Mouse (Mus musculus): ENCODE measurements around the gene Lrig2. TPM values are rescaled to one million over a fixed set of nuclear protein-coding genes. Genes with fewer than 3 reads are reported as not detected.

Lrig2 gene
- total and polyA plus RNA-seq, 2 experiments from 2014 or later, result 20.2 to 50.1 TPM

DNA sequence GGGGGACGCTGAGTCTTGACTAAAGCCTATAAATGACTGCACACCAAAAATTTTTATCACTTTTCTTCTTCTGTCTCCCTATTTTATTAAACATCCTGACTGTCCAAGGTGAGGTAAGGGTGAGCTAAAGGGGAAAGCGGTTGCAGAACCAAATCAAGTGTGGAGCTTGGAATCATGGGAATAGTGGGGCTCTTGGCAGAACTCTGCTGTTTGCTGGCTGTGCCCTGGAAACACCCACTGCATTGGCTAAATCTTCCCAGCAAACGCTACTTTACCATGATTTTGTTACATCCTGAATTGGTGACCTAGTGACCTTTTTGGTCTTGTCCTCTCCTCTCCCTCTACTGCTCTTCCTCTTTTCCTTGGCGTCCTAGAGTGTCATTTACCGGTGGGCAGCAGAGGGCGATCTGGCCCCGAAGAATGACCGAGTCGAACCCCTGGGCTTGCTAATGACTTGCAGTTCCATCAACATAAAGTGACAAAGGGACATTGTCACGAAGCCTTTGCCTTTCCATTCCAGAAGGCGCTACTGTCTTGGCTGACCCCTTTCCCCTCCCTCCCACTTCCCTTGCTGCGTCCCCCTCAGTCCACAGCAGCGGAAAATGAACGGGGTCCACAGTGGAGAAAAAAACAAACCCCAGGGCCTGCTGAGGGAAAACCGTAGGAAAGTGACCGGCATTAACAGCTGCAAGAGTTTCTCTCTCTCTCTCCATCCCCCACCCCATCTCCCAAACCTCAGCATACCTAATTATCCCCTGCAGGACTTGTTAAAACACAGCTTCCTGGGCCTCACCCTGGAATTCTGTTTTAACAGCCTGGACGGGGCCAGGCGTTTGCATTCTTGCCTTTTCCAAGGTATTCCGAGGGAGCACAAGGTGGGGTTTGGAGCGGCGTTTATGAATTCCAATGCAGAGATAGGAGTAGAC, 29.7 kb upstream of the Lrig2 start:
- Histone ChIP-seq H3K9me3 (ENCODE audit: low read length) (no peaks in the 10 kb centered on the region), H3K27me3 (ENCODE audit: insufficient read depth, low read length) (no peaks in the 10 kb centered on the region), H3K4me3 (ENCODE audit: low read depth, low read length) (0 out of 2 replicates have a peak overlapping the region, but pooled peaks have one; percentile 13), H3K27ac (ENCODE audit: low read depth, low read length) (no peak overlapping the region), H3K9ac (replicated peaks; ENCODE audit: low read length, poor library complexity, severe bottlenecking) (no peak overlapping the region; the same call in 1 of the 2 replicates), H3K36me3 (ENCODE audit: insufficient read depth, low read length) (no peaks in the 10 kb centered on the region), H3K4me2 (ENCODE audit: low read depth, low read length, poor library complexity, severe bottlenecking) (peak overlapping the region; percentile 45), H3K4me1 (ENCODE audit: insufficient read depth, low read length) (peaks cover 3% of the 10 kb centered on the region; the same call in 1 of the 2 replicates)
- DNase-seq (ENCODE audit: low spot score), result peak; percentile 78
- WGBS, result 10% methylated on average over 21 of the region's 21 CpGs
- peak; percentile 84 for TF ChIP-seq CTCF (IDR thresholded peaks at IDR 0.05)
- ATAC-seq (ENCODE audit: low FRiP score), result peak; percentile 69

DNA sequence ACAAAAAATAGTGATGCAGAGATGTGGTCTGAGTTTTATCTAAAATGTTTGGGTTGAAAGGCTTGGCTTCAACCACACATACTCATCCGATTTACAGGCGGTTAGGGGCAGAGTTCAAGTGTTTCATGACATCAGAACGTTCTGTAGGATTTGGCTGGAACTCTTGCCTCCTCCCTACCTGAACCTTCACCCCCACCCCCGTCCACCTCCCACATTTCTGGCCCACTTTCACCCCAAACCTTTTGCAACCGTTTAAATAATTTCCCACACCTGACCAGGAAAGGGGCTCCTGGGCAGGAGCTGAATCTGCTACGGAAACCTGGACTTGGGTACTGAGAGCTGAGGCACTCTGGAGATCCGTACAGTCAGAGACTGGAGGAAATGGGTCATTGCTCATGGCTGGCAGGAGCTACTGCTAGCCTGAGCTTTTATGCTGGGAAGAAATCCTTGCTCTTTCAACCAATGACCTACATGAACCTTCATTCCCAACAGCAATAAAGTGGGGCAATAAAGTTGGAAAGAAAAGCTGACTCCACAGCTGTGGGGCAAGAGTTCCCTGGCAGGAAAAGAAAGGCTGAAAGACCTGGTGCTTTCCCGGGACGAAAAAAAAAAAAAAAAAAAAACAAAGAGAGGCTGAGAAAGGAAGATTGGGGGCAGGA, 28.9 kb upstream of the Lrig2 start:
- Histone ChIP-seq H3K4me2 (ENCODE audit: low read depth, low read length, poor library complexity, severe bottlenecking) (no peak overlapping the region), H3K4me1 (ENCODE audit: insufficient read depth, low read length) (peaks cover 3% of the 10 kb centered on the region; the same call in 1 of the 2 replicates), H3K27me3 (ENCODE audit: insufficient read depth, low read length) (no peaks in the 10 kb centered on the region), H3K4me3 (ENCODE audit: low read depth, low read length) (no peak overlapping the region), H3K9me3 (ENCODE audit: low read length) (no peaks in the 10 kb centered on the region), H3K36me3 (ENCODE audit: insufficient read depth, low read length) (no peaks in the 10 kb centered on the region), H3K9ac (replicated peaks; ENCODE audit: low read length, poor library complexity, severe bottlenecking) (no peak overlapping the region), H3K27ac (ENCODE audit: low read depth, low read length) (no peak overlapping the region)
- DNase-seq (ENCODE audit: low spot score) (no peak), ATAC-seq (ENCODE audit: low FRiP score) (no peak)
- WGBS, result 69% methylated on average over 9 of the region's 9 CpGs
- TF ChIP-seq CTCF (IDR thresholded peaks at IDR 0.05), result no peak

DNA sequence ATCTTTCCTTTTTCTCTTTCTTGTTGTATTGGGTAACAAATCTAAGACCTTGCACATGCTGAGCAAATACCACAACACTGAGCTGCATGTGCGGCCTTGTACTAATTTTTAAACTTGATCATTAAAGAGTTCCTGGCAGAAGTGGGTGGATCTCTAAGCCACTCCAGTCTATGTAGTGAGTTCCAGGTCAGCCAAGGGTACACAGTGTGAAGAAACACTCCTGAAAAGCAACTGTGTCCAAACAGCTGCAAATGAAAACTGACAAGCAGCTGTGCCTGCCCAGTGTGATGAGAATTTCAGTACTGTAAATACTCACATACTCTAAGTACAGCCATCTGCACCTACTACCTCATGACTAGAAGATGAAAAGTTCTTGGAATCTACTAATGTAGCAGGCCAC, 21.5 kb upstream of the Lrig2 start:
- no peaks in the 10 kb centered on the region for H3K4me1 ChIP-seq (ENCODE audit: insufficient read depth, low read length)
- no peak for DNase-seq (ENCODE audit: low spot score)
- 94% methylated on average over 1 of the region's 1 CpGs for whole genome bisulfite sequencing

DNA sequence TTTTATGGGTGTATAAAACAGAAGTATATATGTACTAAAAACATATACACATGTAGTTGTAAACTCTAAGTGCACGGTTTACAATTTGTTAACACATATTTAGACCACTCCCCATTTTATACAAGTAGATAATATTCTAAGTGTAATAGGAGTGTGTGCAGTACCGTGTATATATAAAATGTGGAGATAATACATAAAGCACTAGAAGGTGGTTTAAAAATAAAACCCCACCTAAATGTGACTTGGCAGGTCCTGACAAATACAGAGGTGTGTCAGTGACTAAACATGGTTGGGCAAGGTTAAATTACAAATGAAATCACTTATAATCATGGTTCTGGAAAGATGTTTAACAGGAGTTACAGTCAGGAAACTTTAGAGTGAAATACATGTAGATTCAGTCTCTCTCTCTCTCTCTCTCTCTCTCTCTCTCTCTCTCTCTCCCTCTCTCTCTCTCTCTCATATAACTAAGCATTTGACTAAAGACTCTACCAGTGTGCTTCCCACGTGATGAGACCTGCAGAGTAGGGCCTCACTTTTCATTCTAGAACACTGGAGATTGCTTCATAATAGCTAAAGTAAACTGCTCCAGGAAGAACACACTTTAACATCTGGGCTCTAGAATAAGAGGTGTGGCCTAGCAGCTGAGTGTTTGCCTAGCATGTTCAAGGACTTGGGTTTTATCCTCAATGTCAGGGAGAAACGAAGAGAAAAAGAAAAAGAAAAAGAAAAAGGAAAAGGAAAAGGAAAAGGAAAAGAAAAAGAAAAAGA, 14.6 kb upstream of the Lrig2 start:
- Histone ChIP-seq H3K36me3 (ENCODE audit: insufficient read depth, low read length) (no peaks in the 10 kb centered on the region), H3K27me3 (ENCODE audit: insufficient read depth, low read length) (no peaks in the 10 kb centered on the region), H3K4me1 (ENCODE audit: insufficient read depth, low read length) (no peaks in the 10 kb centered on the region), H3K27ac (ENCODE audit: low read depth, low read length) (no peak overlapping the region), H3K4me2 (ENCODE audit: low read depth, low read length, poor library complexity, severe bottlenecking) (no peak overlapping the region), H3K9ac (replicated peaks; ENCODE audit: low read length, poor library complexity, severe bottlenecking) (no peak overlapping the region), H3K4me3 (ENCODE audit: low read depth, low read length) (no peak overlapping the region), H3K9me3 (ENCODE audit: low read length) (no peaks in the 10 kb centered on the region)
- DNase-seq (ENCODE audit: low spot score), result no peak
- WGBS, result 80% methylated on average over 4 of the region's 4 CpGs
- no peak for TF ChIP-seq CTCF (IDR thresholded peaks at IDR 0.05)
- no peak for ATAC-seq (ENCODE audit: low FRiP score)

More for the DNA sequence above, 21.5 kb upstream of the Lrig2 start:
- Histone ChIP-seq H3K9me3 (ENCODE audit: low read length) (no peaks in the 10 kb centered on the region), H3K36me3 (ENCODE audit: insufficient read depth, low read length) (no peaks in the 10 kb centered on the region), H3K4me3 (ENCODE audit: low read depth, low read length) (no peak overlapping the region), H3K4me2 (ENCODE audit: low read depth, low read length, poor library complexity, severe bottlenecking) (no peak overlapping the region), H3K27me3 (ENCODE audit: insufficient read depth, low read length) (no peaks in the 10 kb centered on the region), H3K9ac (replicated peaks; ENCODE audit: low read length, poor library complexity, severe bottlenecking) (no peak overlapping the region), H3K27ac (ENCODE audit: low read depth, low read length) (no peak overlapping the region)
- no peak for TF ChIP-seq CTCF (IDR thresholded peaks at IDR 0.05)
- ATAC-seq (ENCODE audit: low FRiP score), result no peak

DNA sequence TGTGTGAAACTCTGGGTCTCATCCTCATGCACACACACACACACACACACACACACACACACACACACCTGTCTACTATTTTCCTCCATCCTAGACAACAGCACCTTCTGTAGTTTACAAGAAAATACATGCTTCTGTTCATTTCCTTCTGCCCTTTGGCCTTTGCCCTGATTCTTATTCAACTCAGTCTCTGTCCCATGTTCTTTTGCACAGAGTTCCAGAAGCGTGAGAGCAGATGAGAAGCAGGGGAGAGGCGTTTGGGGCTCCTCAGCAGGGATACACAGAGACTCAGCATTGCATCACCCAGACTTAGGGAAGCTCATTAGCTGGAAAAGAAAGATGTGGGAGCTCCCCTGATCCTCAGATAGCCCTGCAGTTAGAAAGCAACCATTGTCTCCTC, 13.8 kb upstream of the Lrig2 start:
- ATAC-seq (ENCODE audit: low FRiP score) (no peak), DNase-seq (ENCODE audit: low spot score) (no peak)
- H3K4me2 ChIP-seq (ENCODE audit: low read depth, low read length, poor library complexity, severe bottlenecking), result no peak overlapping the region

More for the DNA sequence above, 13.8 kb upstream of the Lrig2 start:
- WGBS, result 30% methylated on average over 2 of the region's 2 CpGs
- no peaks in the 10 kb centered on the region for H3K9me3 ChIP-seq (ENCODE audit: low read length)
- no peak for TF ChIP-seq CTCF (IDR thresholded peaks at IDR 0.05)
- no peaks in the 10 kb centered on the region for H3K27me3 ChIP-seq (ENCODE audit: insufficient read depth, low read length)
- H3K9ac ChIP-seq (replicated peaks; ENCODE audit: low read length, poor library complexity, severe bottlenecking), result no peak overlapping the region
- no peak overlapping the region for H3K4me3 ChIP-seq (ENCODE audit: low read depth, low read length)
- no peaks in the 10 kb centered on the region for H3K4me1 ChIP-seq (ENCODE audit: insufficient read depth, low read length)
- no peak overlapping the region for H3K27ac ChIP-seq (ENCODE audit: low read depth, low read length)
- H3K36me3 ChIP-seq (ENCODE audit: insufficient read depth, low read length), result no peaks in the 10 kb centered on the region
